ENCODE assay signal across 29 mouse cellular contexts in the genomic region with DNA sequence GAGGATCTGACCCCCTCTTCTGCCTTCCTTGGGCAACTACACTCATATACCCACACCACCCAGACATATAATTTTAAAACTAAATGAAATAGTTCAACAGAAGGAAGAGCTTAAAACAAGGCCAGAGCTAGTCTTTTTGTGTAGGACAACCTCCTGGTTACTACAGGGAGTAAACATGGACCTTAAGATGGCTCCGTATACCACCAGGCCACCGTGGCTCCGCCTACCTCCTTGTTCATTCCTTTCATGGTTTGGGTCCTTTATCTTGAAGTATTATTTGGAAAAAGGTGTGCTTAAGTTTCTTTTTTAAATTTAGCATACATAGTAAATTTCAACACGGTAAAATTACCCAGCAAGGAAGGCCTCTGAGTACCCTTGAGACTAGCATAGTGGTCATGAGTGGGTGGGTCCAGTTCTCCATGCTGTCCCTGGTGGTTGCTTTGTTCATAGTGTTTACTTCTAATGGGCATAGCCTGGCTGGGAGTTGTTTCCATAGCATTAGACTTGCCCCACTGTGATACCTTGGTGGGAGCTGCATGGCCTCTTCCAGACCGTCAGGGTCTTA. TPM values are rescaled to one million over a fixed set of nuclear protein-coding genes. Genes with fewer than 3 reads are reported as not detected.
DNase-seq lines count a peak whose midpoint lies in the region; ATAC-seq and TF ChIP-seq lines count a peak whose summit lies in the region.
"Had no signal": no experiment of that assay in that cellular context is flagged by ENCODE, and none has a peak within 500 bp of the region (broad histone marks: within the 10 kb centered on the region; RNA-seq: fewer than 3 reads in every experiment).

No protein-coding gene starts in this region.

- intact Hi-C loops in gastrocnemius, adult 2 months (cut with DNase I), result no loop called here
- intact Hi-C loops in heart, postnatal 14 days (cut with DNase I), result no loop called here

- H3K27me3 ChIP-seq in heart, embryonic 13.5 days (replicated peaks), result no peaks in the 10 kb centered on the region
- no peaks in the 10 kb centered on the region for H3K27me3 ChIP-seq in kidney, postnatal 0 days (ENCODE audit: insufficient read depth, low read length)
- H3K27me3 ChIP-seq: CH12.LX; forebrain, embryonic 13.5 days; hindbrain, embryonic 15.5 days; kidney, embryonic 15.5 days; limb, embryonic 12.5 days; liver, embryonic 15.5 days; stomach, embryonic 15.5 days had no signal

- DNase-seq in gastrocnemius, adult 2 months, result no peak
- no peak for DNase-seq in gastrocnemius, adult 18-20 months (ENCODE audit: low spot score)
- no peak for DNase-seq in heart, postnatal 14 days
- no peak for DNase-seq in kidney, postnatal 0 days (ENCODE audit: low spot score)
- no peak for DNase-seq in kidney, adult 18-20 months
- peak; percentile 57 for DNase-seq in lung, postnatal 25 days (ENCODE audit: low spot score)
- DNase-seq in frontal cortex, postnatal 36 days (ENCODE audit: low spot score in 2 of 2), result no peak
- DNase-seq: adrenal gland, adult 2 months; adrenal gland, postnatal 36 days; cerebellum, adult 2 months; cerebellum, postnatal 14 days; gastrocnemius, postnatal 36 days; kidney, adult 11 months; kidney, postnatal 36 days; midbrain, embryonic 14.5 days; right cerebral cortex, postnatal 14 days had no signal

- 92% methylated on average over 5 of the region's 5 CpGs for WGBS in heart, embryonic 13.5 days
- 91% methylated on average over 5 of the region's 5 CpGs for WGBS in kidney, postnatal 0 days

- no peak overlapping the region for H3K4me3 ChIP-seq in gastrocnemius, adult 2 months
- H3K4me3 ChIP-seq in heart, embryonic 13.5 days, result no peak overlapping the region
- H3K4me3 ChIP-seq in kidney, postnatal 0 days (replicated peaks; ENCODE audit: low read depth, low read length), result no peak overlapping the region
- H3K4me3 ChIP-seq: forebrain, embryonic 13.5 days; hindbrain, embryonic 10.5 days; hindbrain, embryonic 15.5 days; kidney, embryonic 15.5 days; layer of hippocampus, adult 2 months; left cerebral cortex, adult 2 months; limb, embryonic 12.5 days; liver, embryonic 15.5 days; stomach, embryonic 15.5 days had no signal

- H3K9me3 ChIP-seq in heart, embryonic 13.5 days, result no peaks in the 10 kb centered on the region
- H3K9me3 ChIP-seq in kidney, postnatal 0 days (replicated peaks; ENCODE audit: low read length), result no peaks in the 10 kb centered on the region
- H3K9me3 ChIP-seq: forebrain, embryonic 13.5 days; hindbrain, embryonic 10.5 days; hindbrain, embryonic 15.5 days; kidney, embryonic 15.5 days; limb, embryonic 12.5 days; liver, embryonic 15.5 days; stomach, embryonic 15.5 days had no signal

- ATAC-seq in heart, embryonic 13.5 days (ENCODE audit: extremely low read depth, insufficient number of reproducible peaks, low FRiP score, low TSS enrichment), result no peak
- ATAC-seq in kidney, postnatal 0 days (replicated peaks; ENCODE audit: low FRiP score, low read depth), result 0 out of 2 replicates have a peak, but pooled peaks have one; percentile 21
- ATAC-seq: activated CD4-positive, CD25-positive, alpha-beta regulatory T cell, adult 4 months; forebrain, embryonic 13.5 days; inflammation-experienced regulatory T-cells, adult 6 months had no signal

- H3K27ac ChIP-seq in gastrocnemius, adult 2 months, result peak overlapping the region; percentile 90
- H3K27ac ChIP-seq in heart, embryonic 13.5 days (replicated peaks), result peak overlapping the region; percentile 93
- H3K27ac ChIP-seq in kidney, postnatal 0 days, result no peak overlapping the region
- H3K27ac ChIP-seq: forebrain, embryonic 13.5 days; hindbrain, embryonic 10.5 days; hindbrain, embryonic 15.5 days; kidney, embryonic 15.5 days; layer of hippocampus, adult 2 months; left cerebral cortex, adult 2 months; limb, embryonic 12.5 days; liver, embryonic 15.5 days; stomach, embryonic 15.5 days had no signal

- peaks cover 68% of the 10 kb centered on the region for H3K4me1 ChIP-seq in heart, embryonic 13.5 days
- peaks cover 5% of the 10 kb centered on the region; the same call in 1 of the 2 replicates for H3K4me1 ChIP-seq in kidney, postnatal 0 days (replicated peaks; ENCODE audit: insufficient read depth, low read length)
- H3K4me1 ChIP-seq: hindbrain, embryonic 10.5 days; hindbrain, embryonic 15.5 days; limb, embryonic 12.5 days; stomach, embryonic 15.5 days had no signal

- H3K9ac ChIP-seq in heart, embryonic 13.5 days, result peak overlapping the region; percentile 61
- no peak overlapping the region for H3K9ac ChIP-seq in kidney, postnatal 0 days (ENCODE audit: low read depth, low read length)
- H3K9ac ChIP-seq: forebrain, embryonic 13.5 days; hindbrain, embryonic 15.5 days; kidney, embryonic 15.5 days; limb, embryonic 12.5 days; liver, embryonic 15.5 days; stomach, embryonic 15.5 days had no signal

- no peak for TF ChIP-seq CTCF in gastrocnemius, adult 2 months (IDR thresholded peaks at IDR 0.05)
- no peak for TF ChIP-seq CTCF in kidney, postnatal 0 days (IDR thresholded peaks at IDR 0.05; ENCODE audit: low read depth)

- H3K36me3 ChIP-seq in heart, embryonic 13.5 days, result peaks cover 57% of the 10 kb centered on the region
- H3K36me3 ChIP-seq in kidney, postnatal 0 days (ENCODE audit: insufficient read depth, low read length), result peaks cover 26% of the 10 kb centered on the region

- H3K4me2 ChIP-seq in heart, embryonic 13.5 days, result no peak overlapping the region
- H3K4me2 ChIP-seq in kidney, postnatal 0 days (ENCODE audit: low read length), result no peak overlapping the region
- H3K4me2 ChIP-seq: forebrain, embryonic 13.5 days; hindbrain, embryonic 15.5 days; kidney, embryonic 15.5 days; limb, embryonic 12.5 days; liver, embryonic 15.5 days; stomach, embryonic 15.5 days had no signal

RNA-seq across cellular contexts. Expression of a gene that starts 39.0 kb away (rescaled TPM):
- total RNA-seq in gastrocnemius, adult 2 months (2021), result 10 to 100 TPM; 30.2 to 31.9 TPM
- total RNA-seq in gastrocnemius, adult 18-20 months (2021), result 10 to 100 TPM; 23.2 to 29.3 TPM
- 26.7 and 27.4 TPM in 2 replicates for polyA plus RNA-seq in heart, embryonic 13.5 days (2015; fragmentation: Nextera tagmentation; extraction: Ambion mirVana)
- 10 to 100 TPM; 29.6 to 31.1 TPM for total RNA-seq in heart, postnatal 14 days (2021)
- polyA plus RNA-seq in kidney, postnatal 0 days (2015; fragmentation: Nextera tagmentation; extraction: Ambion mirVana), result 29.6 and 34.9 TPM in 2 replicates

RNA-seq across cellular contexts. Expression of a gene that starts 39.1 kb away (rescaled TPM):
- total RNA-seq in gastrocnemius, adult 2 months (2021), result 10 to 100 TPM; 21.3 to 23.0 TPM
- 10 to 100 TPM; 19.3 to 25.4 TPM for total RNA-seq in gastrocnemius, adult 18-20 months (2021)
- polyA plus RNA-seq in heart, embryonic 13.5 days (2015; fragmentation: Nextera tagmentation; extraction: Ambion mirVana), result 22.1 and 24.5 TPM in 2 replicates
- total RNA-seq in heart, postnatal 14 days (2021), result 10 to 100 TPM; 22.0 to 22.5 TPM
- polyA plus RNA-seq in kidney, postnatal 0 days (2015; fragmentation: Nextera tagmentation; extraction: Ambion mirVana), result 13.6 and 15.2 TPM in 2 replicates
